Mouse (Mus musculus) embryonic facial prominence, embryonic 15.5 days (tissue): ENCODE results near the gene Arhgap33. TPM values are rescaled to one million over a fixed set of nuclear protein-coding genes. Genes with fewer than 3 reads are reported as not detected.

ENCODE experiments used
- microRNA-seq: library from miRNA; unstranded; fragments of <30 nt; microRNA quantifications from one replicate; pipeline ENCODE4, GENCODE M21; 2016; ENCODE audit warnings: borderline number of aligned reads
- polyA plus RNA-seq: library from polyadenylated mRNA; unstranded; fragments of >200 nt; fragmentation: Nextera tagmentation; extraction: Ambion mirVana; gene quantifications from 2 replicates; pipeline ENCODE4 v1.2.1, GENCODE M21; 2015

The Arhgap33 gene
- polyA plus RNA-seq, 1 experiment from 2014 or later, result 16.2 TPM

Small RNAs within 50 kb of the gene (microRNA-seq; reads per million reads assigned to microRNA genes)
- 1.0 reads per million for gene Gm38670

Other genes with a start within 250 kb of the Arhgap33 start
- 36.3 and 47.3 TPM in 2 replicates for gene Clip3, start 243.3 kb downstream of the Arhgap33 start, polyA plus RNA-seq
- 84.9 and 92.8 TPM in 2 replicates for gene Alkbh6, start 226.3 kb downstream of the Arhgap33 start, polyA plus RNA-seq
- 30.5 and 36.9 TPM in 2 replicates for gene Syne4, start 220.3 kb downstream of the Arhgap33 start, polyA plus RNA-seq
- 0.60 and 1.9 TPM in 2 replicates for gene E130208F15Rik, start 213.3 kb downstream of the Arhgap33 start, polyA plus RNA-seq
- gene Sdhaf1, start 211.2 kb downstream of the Arhgap33 start, polyA plus RNA-seq, result 17.9 and 18.8 TPM in 2 replicates
- gene Lrfn3, start 172.3 kb downstream of the Arhgap33 start, polyA plus RNA-seq, result 5.7 and 6.6 TPM in 2 replicates
- gene Tyrobp, start 121.3 kb downstream of the Arhgap33 start, polyA plus RNA-seq, result 95.4 and 103 TPM in 2 replicates
- 2.2 and 2.4 TPM in 2 replicates for gene Hcst, start 115.2 kb downstream of the Arhgap33 start, polyA plus RNA-seq
- 1.7 and 1.8 TPM in 2 replicates for gene Nfkbid, start 113.3 kb downstream of the Arhgap33 start, polyA plus RNA-seq
- gene Aplp1, start 89.5 kb downstream of the Arhgap33 start, polyA plus RNA-seq, result 52.0 and 61.3 TPM in 2 replicates
- gene Kirrel2, start 77.4 kb downstream of the Arhgap33 start, polyA plus RNA-seq, result 1.1 and 1.3 TPM in 2 replicates
- 0.17 TPM in 2 replicates for gene Nphs1, start 76.7 kb downstream of the Arhgap33 start, polyA plus RNA-seq
- not detected in 2 replicates for gene Prodh2, start 41.4 kb downstream of the Arhgap33 start, polyA plus RNA-seq
- 19.9 and 22.2 TPM in 2 replicates for gene Hspb6, start 17.1 kb upstream of the Arhgap33 start, polyA plus RNA-seq
- gene Proser3, start 17.2 kb upstream of the Arhgap33 start, polyA plus RNA-seq, result 11.6 and 17.6 TPM in 2 replicates
- 45.6 and 46.8 TPM in 2 replicates for gene Lin37, start 24.8 kb upstream of the Arhgap33 start, polyA plus RNA-seq
- gene U2af1l4, start 28.2 kb upstream of the Arhgap33 start, polyA plus RNA-seq, result 83.7 and 86.6 TPM in 2 replicates
- gene Gm49396, start 28.3 kb upstream of the Arhgap33 start, polyA plus RNA-seq, result 11.0 and 15.0 TPM in 2 replicates
- 136 and 140 TPM in 2 replicates for gene Psenen, start 28.6 kb upstream of the Arhgap33 start, polyA plus RNA-seq
- 5.3 and 6.1 TPM in 2 replicates for gene Igflr1, start 30.4 kb upstream of the Arhgap33 start, polyA plus RNA-seq
- gene Kmt2b, start 53.7 kb upstream of the Arhgap33 start, polyA plus RNA-seq, result 10.8 and 11.6 TPM in 2 replicates
- gene Zbtb32, start 63.8 kb upstream of the Arhgap33 start, polyA plus RNA-seq, result 1.5 and 1.8 TPM in 2 replicates
- gene Upk1a, start 77.8 kb upstream of the Arhgap33 start, polyA plus RNA-seq, result 0.54 and 0.75 TPM in 2 replicates
- gene Cox6b1, start 91.1 kb upstream of the Arhgap33 start, polyA plus RNA-seq, result 848 and 867 TPM in 2 replicates
- not detected in 2 replicates for gene Etv2, start 100.8 kb upstream of the Arhgap33 start, polyA plus RNA-seq
- 126 and 129 TPM in 2 replicates for gene Rbm42, start 115.3 kb upstream of the Arhgap33 start, polyA plus RNA-seq
- gene Haus5, start 129.9 kb upstream of the Arhgap33 start, polyA plus RNA-seq, result 37.8 and 41.2 TPM in 2 replicates
- gene Pmis2, start 136.5 kb upstream of the Arhgap33 start, polyA plus RNA-seq, result not detected in 2 replicates
- 0.41 and 0.64 TPM in 2 replicates for gene 2200002J24Rik, start 163.9 kb upstream of the Arhgap33 start, polyA plus RNA-seq
- 0.29 and 0.63 TPM in 2 replicates for gene Atp4a, start 177.1 kb upstream of the Arhgap33 start, polyA plus RNA-seq
- gene Tmem147, start 194.5 kb upstream of the Arhgap33 start, polyA plus RNA-seq, result 191 and 200 TPM in 2 replicates
- gene Gapdhs, start 208.6 kb upstream of the Arhgap33 start, polyA plus RNA-seq, result 0.48 and 1.0 TPM in 2 replicates
- 163 and 182 TPM in 2 replicates for gene Sbsn, start 216.4 kb upstream of the Arhgap33 start, polyA plus RNA-seq
- gene Dmkn, start 228.7 kb upstream of the Arhgap33 start, polyA plus RNA-seq, result 491 and 576 TPM in 2 replicates